Mouse (Mus musculus): Measurements from ENCODE around the gene Hipk2.
A peak's percentile ranks its signal among the peaks of the same experiment; 100 is the strongest.

Hipk2 gene

DNA sequence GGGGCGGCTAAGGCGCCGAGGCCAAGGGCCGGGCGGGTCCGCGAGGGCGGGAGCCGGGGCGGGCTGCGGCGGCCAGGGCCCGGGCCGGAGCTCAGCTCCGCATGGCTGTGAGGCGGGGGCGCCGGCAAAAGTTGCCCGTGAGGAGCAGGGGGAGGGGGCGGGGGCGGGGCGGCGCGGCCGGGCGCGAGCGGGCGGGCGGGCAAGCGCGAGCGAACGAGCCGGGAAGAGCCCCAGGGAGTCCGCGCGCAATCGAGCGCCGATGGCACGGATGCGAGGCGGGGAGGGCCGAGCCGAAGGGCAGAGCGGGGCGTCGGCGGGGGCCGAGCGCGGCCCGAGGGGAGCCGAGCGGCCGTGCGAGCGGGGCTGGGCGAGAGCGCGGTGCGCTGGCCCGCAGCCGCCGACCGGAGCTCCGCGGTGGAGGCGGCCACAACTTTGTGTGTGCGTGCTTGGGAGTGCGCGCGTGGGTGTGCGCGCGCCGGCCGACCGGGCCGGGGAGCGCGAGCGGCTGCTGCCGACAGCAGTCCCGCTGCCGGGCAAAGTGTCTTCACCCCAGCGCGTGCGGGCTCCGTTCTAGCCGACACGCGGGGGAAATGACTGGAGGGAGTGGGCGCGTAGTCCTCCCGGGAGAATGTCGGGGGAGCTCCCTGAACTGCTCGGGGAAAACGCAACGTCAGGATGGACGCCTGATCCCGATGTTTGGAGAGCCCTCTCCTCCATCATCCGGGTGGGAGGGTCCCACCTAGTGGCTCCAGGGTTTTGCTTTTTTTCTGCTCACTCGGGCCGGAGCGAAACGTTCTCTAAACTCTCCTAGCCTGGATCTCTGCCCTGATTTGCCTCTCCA is at the start of gene Hipk2:
Hipk2 (minus strand) TSS at position 95 of the 841 bp plus-strand sequence.
- DNase-seq (ENCODE audit: low spot score): peak; percentile 92

DNA sequence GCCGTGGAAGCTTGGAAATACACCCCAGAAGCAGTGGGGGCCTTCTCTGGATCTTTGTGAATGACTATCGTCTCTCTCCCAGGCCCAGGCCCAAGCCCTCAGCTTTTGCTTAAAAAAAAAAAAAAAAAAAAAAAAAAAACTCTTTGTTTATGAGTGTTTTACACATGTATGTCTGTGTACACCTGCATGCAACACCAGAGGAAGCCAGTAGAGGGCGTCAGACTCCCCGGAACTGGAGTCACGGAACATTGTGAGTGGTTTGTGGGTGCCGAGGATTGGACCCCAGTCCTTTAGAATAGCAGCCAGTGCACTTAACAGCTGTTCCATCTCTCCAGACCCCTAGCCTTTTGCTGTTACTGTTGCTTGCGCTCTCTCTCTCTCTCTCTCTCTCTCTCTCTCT is 49.8 kb upstream of the Hipk2 start:
- DNase-seq (ENCODE audit: low spot score): peak; percentile 59

DNA sequence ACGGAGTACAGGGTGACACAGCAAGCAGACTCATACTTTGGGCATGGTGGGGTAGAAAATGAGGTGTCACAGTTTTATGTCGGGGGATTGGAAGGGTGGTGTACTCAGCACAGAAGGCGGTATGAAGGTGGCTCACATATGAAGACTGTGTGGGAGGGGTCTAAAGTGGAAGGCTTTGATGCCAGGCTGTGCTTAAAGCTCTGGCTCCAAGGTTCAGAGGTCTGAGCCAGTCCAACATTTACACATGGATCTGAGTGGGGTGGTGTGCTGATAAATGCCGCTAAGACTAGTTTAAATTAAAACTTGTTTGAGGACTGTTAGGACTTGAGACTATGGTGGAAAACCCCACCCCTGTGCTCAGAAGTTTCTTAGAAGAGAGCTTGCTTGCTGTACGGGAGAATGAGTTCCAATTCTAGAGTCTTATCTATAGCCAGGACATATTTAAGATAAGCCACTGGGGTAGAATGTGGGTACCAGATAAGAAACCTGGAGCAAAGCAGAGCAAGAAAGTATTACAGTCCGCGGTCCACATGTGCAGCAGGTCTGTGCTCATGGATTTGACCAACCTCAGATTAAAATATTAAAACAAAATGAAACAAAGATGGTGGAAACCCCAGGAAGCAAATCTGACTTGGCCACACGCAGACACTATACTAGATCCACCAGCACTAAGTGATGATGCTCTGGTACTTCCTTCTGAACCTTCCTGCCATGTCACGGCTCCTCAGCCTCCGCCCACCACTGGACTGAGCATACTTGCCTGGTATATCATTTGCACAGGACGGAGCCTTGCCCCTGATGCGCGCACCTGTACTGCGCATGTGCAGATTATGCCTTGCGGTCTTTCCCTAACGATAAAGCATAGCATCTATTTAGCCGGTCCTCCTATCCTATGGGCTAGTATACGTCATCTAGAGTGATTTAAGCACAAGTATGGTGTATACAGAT is 48.2 kb upstream of the Hipk2 start:
- no peak for DNase-seq (ENCODE audit: low spot score)

DNA sequence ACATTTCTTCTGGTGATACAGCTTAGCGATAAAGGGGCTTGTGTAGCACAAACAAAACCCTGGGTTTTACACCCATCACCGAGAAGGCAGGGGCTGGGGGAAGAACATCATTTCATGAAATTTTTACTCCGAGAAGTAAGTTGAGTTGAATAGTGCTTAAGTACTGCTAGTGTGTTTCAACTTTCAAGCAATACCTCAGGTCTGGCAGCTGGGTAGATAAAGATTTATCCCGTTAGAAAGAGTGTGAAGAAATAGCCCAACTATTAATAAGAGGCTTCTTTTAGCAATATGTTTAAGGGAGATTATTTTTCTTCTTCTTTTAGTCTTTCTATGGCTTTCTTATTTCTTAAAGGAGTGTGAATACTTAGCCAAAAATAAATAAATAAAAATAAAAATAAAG is 47.5 kb upstream of the Hipk2 start:
- no peak for DNase-seq (ENCODE audit: low spot score)

DNA sequence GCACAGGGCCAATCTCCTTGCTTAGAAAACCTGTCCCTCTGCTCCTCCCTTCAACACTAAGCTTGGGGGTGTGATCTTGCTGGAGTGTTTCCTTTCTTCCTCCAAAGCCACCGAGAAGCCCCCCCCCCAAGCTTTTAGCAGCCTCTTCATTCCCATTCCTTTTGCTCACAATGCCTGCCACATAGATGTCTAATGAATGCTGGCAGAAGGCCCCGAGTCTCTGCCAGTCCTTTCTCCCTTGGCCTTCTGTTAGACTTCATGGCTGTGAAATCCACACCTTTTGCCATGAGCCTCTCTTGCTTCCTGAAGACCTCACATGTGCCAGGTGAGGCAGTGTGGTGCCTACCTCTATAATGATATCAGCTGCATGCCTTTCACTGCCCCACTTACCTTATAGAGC is 46.6 kb upstream of the Hipk2 start:
- DNase-seq (ENCODE audit: low spot score): no peak

DNA sequence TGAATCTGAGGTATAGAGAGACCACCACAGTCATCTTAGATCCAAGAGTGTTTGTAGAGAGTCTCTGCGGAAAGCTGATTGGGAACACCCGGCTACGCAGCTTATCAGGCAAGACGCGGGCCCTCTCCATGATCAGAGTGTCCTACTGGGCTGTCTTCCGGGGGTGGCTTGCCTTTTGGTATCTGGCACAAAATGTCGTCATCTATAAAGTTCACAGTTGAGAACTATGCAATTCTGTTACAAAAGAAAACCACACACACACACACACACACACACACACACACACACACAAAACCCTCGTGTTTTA is 45.8 kb upstream of the Hipk2 start:
- no peak for DNase-seq (ENCODE audit: low spot score)

DNA sequence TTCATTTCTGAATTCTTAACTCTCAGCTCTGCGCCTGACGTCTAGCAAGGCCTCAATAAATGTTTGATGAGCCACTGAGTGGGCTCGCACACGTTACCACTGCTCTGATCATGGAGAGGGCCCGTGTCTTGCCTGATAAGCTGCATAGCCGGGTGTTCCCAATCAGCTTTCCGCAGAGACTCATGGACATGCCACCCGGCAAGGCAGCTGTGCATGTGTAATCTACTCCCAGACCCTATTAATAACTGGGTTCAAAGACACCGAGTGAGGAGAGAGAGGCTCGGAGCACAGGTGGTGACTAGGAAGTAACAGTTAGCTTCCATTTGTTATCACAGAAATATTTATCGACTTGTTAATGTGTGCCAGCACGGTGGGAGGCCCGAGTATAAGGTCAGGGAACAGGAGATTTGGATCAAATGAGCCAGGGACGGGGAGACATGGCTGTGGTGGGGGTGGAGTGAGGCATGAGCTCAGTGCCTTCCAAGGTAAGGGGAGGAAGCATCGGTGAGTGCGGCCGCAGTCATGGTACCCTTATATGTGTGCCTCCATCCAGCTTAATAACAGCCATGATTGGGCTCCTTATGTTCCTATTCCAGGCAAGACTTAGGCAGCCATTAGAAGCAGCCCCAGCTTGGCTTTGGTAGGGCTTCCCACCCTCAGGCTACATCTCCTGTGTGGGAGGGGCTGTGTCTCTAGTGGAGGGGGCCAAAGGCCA is 45.3 kb upstream of the Hipk2 start:
- DNase-seq (ENCODE audit: low spot score): no peak

DNA sequence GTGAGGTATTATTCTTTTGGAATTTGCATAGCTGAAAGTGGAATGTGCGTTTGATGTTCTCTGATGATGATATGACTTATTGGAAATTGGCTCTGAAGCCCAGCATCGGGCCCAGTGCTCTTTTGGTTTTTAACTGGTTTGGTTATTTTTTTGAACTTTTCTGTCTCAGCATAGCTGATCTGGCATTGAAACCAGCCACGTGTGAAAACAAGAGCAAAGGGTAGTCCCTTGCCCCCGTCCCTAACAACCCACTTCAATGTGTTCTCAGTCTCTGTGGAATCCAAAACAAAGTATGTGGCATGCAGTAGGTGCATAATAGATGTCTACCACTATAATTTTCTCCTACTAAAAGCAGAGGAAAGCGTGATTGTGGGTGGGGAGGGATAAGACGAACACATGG is 44.2 kb upstream of the Hipk2 start:
- DNase-seq (ENCODE audit: low spot score): no peak

DNA sequence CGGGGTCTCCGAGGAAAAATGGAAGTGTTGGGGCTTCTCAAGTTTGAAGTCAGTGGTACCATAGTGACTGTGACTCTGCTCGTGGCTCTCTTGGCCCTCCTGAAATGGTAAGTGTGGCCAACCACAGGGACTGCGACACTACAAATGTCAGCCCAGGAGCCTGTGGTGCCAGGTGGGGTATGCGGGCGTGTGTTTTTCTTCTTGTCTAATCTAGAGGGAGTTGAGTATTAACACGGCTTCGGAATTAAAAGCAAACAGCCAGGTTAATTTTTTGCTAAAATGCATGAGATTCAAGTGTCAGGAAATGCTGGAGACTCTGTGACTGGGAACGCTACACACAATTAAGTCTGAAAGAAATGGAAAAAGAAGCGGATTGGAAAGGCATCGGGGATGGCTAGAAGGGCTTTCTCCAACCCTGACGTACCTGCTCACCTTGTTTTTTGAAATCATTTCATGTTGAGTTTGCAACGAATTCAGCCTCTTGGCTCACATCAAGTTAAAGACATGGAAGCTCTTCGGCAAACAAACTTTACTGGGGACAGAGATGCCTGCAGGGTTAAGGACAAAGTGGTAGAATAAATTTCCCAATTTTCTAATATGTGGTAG is 43.3 kb upstream of the Hipk2 start:
- no peak for DNase-seq (ENCODE audit: low spot score)

DNA sequence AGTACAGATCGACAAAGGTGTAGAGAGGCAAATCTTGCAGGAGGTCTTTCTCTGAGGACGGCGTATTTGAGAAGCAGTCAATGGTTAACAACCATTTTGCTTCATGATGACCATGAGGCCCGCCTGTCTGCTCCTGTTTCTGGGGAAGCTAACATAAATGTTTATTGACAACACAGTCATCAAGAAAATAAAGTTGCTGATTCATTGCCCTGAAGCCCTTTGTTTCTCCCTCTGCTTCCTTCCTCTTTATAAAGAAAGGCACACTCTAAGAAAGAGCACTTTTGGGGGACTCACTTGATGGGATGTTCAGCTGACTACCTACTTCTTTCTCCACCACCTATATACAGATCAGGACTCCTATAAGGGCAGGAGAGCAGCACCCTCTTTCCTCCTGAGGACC is 42.8 kb upstream of the Hipk2 start:
- DNase-seq (ENCODE audit: low spot score): no peak

DNA sequence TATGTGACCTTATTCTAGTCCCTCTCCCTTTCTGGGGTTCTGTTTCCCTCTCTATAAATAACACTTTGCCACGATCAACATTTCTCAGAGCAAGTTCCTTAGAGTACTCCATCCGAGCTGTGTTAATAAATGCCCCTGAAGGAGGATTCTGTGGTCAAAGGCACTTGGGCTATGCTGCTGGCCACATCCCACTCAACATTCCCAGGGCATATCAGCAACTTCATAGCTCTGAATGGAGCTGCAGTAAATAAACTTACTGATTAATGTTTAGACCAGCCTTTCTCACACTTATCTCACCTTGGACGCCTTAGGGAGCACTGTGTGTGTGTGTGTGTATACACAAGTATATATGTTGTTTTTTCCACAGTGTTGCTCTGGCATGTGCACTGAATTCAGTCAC is 41.5 kb upstream of the Hipk2 start:
- DNase-seq (ENCODE audit: low spot score): no peak

DNA sequence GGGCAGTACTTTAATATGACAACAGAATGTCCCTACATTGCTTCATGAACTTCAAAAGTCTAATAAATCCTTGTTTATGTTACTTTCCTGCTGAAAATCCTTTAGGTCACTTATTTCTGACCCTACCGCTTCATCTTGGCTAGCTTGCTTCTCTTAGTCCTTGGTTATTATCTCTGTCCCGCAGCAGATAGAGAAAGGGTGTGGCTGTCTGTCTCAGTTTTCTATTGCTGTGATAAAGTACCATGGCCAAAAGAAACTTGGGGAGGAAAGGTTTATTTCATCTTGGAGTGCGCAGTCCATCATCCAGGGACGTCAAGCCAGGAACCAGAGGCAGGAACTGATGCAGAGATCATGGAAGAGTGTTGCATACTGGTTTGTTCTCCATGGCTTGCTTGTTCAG is 40.6 kb upstream of the Hipk2 start:
- no peak for DNase-seq (ENCODE audit: low spot score)

DNA sequence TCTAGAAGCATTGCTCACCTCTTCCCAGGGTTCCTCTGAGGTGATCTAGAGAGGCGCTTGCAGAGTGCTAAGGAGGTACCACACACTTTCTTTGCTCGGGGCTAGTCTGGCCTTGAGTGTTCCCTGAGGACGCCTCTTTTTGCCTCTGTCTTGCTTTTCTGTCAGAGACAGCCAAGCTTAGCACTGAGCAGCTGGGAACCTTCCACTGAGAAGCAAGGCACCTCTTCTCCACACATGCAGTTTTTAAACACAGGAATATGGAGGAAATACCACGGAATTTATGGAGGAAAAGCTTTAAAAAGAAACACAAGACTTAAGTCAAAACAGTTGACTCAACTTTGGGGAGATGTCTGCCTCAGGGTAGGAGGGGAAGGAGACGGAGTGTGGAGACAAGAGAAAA is 39.8 kb upstream of the Hipk2 start:
- no peak for DNase-seq (ENCODE audit: low spot score)

DNA sequence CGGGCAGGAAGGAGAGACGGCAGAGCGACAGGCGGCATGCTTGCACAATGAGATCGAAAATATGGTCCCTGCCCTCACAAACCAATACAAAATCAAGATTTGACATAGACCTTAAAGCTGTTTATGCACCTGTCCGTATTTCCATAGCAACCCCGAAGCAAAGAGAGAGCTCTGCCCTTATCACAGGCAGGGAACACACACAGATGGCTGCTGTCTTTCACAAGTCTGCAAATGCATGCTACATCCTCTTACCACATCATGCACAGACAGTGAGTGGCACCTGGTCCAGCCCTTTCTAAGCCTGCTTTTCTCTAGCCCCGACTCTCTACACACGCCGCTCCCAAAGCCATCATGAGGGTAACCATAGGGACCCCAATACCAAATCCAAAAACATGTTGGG is 38.2 kb upstream of the Hipk2 start:
- DNase-seq (ENCODE audit: low spot score): no peak

DNA sequence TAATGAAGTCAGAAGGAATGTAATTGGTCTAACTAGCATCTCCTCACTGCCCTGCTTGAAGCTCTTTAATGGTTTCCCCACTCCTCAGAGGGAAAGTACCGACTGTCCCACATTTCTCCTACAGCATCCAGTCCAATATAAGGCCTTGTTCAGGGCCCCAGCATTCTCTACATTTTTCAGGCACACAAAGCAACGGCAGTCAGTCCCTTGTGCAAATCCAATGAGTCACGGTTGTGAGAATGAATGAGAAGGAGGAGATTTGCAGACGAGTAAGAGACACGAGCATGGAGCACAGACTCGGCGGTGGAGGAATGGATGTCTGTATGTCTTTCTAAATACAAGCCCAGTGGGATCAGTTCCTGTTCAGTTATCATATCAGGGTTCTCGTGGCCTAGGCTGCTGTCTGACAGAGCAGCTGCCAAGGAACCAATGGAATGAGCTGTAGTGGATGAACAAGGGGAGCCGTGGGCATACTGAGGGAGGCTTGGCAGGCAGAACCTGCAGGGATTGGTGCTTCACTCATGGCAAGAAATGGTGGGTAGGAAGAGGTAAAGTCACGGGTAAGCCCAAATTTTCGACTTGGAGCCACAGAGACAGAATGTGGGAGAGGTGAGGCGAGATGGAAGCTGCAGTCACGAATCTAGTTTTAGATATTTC is 37.5 kb upstream of the Hipk2 start:
- DNase-seq (ENCODE audit: low spot score): no peak

DNA sequence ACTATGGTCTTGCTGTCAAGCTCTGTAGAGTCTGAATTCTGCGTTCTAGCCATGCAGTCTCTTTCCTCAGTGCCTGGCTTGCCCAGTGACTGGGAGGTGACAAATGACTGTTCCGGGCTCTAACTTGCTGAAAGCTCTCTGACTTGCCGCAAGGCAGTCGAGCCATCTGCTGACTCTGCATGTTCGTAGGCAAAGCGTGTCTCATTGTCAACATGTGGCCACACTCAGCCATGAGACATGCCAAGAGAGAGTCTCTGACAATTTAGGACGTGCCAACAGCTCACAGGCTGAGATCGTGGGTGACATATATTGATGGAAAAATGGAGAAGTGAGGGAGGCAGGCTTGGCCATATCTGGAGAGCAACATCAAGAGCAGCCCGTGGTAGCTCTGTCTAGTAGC is 36.9 kb upstream of the Hipk2 start:
- DNase-seq (ENCODE audit: low spot score): no peak

DNA sequence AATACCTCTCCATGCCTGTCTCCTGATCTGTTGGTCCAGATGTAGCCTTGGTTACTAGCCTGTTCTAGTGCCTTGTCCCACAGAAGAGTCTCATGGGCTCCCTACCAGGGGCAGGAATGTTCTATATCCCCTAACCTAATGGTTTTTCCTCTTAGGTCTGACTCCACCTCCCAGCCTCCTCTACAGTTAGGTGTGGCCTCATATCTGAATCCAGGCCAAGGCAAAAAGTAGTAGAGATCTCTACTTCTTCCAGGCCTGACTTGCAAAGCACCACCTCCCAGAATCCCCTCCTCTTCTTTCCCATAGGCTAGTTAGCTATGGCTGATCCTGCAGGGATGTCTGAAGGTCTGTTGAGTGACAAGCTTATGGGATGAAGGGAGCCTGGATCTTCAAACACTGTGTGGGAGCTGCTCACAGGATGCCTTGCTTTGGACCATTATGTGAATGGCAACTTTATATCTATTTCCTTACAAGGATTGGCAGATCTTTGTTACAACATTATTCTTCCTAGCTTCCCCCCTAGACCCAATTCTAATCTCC is 36.2 kb upstream of the Hipk2 start:
- DNase-seq (ENCODE audit: low spot score): no peak

DNA sequence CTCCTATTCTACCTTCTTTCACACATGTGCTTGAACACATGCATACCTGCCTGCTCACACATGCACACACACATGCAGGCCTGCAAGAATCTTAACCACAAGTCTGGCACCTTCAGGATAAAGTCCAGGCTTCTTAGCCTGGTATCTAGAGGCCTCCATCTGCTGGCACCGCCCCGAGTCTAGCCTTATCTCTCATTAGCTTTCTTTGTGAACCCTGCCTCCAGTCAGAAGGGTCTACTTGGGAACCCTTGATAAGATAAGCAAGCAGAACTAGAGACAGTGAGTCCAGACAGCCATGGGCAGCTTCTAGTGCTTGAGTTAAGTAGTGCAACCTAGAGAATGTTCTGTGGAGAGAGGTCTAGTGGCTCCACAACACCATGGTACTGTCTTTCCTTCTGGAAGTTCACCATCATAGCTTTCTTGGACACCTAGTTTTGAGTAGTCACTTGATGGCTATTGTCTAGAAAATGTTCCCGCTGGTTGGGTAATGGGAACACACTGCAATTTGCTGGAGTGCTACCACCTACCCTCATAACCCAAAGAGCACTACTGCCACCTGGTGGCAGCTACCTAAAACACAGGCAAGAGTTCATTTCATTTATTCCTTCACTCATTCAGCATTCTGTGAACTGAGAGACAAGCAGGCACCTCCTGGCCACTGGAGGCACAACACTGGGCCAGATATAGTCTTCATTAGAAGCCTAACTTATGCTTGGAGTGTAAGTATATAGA is 35.0 kb upstream of the Hipk2 start:
- peak; percentile 56 for DNase-seq (ENCODE audit: low spot score)

DNA sequence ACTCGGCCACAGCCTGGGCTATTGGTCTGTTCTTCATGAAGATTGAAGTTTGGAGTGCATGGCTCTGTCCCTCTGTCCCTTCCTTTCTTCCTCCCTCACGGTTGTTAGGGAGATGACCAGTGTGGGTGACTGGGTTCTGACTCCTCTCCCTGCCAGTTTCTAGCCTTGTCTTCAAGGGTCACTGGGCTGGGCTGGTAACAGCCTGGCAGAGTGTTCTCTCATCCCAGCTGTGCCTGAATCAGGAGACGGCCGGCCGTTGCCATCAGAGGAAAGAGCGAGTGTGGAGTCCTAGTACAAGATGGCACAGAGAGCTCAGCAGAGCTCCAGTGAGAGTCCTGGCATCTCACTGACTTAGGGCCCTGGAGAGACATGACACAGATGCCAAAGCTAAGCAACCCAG is 32.4 kb upstream of the Hipk2 start:
- DNase-seq (ENCODE audit: low spot score): no peak

DNA sequence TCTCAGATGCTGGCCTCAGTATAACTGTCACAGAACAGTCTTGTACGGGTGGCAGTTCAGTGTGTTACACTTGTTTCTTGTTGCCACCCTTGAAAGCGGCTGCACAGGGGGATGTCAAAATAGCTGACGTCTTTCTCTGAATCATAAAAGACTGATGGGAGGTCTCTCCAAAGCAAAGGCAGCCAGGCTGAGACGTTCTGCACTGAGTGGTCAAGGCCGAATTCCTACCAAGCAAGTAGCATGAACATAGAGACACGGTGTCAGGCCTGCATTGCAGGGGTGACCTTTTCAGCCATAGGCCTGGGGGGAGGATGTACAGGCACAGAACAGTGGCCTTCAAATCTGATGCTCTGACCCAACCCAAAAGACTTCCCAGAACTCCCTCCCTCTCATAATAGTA is 30.0 kb upstream of the Hipk2 start:
- no peak for DNase-seq (ENCODE audit: low spot score)

All from MN1 (cell line).